Mouse (Mus musculus) adipocyte (in vitro differentiated cells): ENCODE results near the gene 4921501E09Rik.
"Not testable (repeated sequence)": the region's sequence is repeated elsewhere in the genome, so short reads cannot be mapped to it uniquely, and the experiment has no call there.

ENCODE experiments used
- DNase-seq: peaks from one replicate; pipeline ENCODE4 v3.0.0-alpha.2; 2016; ENCODE audit warnings: low spot score

4921501E09Rik gene

DNA sequence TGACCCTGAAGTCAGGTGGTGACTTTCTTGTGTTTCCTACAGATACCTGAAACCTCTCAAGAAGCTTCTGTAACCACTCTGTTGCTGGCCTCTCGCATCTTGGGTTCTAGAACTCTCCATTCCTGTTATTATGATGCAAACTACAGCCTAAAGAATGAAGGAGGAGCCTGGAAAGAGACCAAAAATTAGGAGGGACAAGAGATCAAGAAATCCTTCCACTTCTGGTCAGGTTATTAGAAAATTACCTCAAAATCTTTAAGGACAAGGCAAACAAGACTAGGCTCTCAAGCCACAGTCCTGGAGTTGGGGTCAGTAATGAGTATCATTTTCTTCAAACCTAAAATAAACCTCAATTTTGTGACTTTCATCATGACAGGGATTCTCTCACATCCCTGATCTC is at the start of gene 4921501E09Rik:
4921501E09Rik (minus strand) TSS at position 101 of the 400 bp plus-strand sequence.
- DNase-seq, result no peak

GRCm38 (mm10) chr17:33097396-33097795 is 29.5 kb upstream of the 4921501E09Rik start:
- no peak for DNase-seq

- peak; percentile 81 for DNase-seq
Measured at GRCm38 (mm10) chr17:33092391-33093193, 24.7 kb upstream of the 4921501E09Rik start.

DNA sequence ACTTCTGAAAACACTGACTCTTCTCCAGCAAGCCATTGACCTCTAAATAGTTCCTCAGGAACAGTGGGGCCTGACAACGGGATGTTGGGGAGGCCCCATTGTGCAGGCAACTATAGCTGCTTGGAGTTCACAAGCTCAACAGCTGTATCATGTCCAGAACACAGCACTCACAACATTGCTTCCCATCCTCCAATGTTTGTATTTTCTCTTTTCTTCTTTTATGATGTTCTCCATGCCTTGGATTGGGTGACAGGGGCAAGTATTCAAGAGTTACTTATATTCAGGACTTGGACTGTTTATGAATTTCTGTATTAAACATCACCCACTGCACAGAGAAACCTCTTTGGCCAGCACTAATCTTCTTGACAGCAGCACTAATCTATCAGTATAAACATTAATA is 23.8 kb upstream of the 4921501E09Rik start:
- no peak for DNase-seq

GRCm38 (mm10) chr17:33089220-33089949 is 21.5 kb upstream of the 4921501E09Rik start, which contains the start of gene Zfp563:
TSS of gene Zfp563 (plus strand) at chr17:33089310.
- DNase-seq, result peak; percentile 98

DNA sequence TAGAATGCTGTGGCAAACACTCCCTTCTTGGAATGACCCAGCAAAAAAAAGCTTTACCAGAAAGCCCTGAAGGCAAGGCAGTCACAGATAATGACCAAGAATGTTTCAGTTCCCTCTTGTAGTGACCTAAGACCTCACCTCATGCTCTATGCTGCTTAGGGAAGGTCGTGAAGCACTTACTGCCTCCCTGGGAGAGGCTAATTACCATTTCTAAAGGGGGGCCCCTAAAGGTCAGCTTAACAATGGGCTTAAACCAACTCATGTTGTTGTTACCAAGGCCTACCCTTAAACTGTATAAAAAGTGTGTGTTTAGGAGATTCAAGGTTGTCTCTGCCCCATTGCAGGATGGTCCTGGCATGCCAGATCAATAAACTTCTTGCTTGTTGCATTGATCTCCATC is 4.9 kb downstream of the 4921501E09Rik start:
- no peak for DNase-seq

GRCm38 (mm10) chr17:33058791-33059190 is 9.1 kb downstream of the 4921501E09Rik start:
- DNase-seq, result peak; percentile 44

DNA sequence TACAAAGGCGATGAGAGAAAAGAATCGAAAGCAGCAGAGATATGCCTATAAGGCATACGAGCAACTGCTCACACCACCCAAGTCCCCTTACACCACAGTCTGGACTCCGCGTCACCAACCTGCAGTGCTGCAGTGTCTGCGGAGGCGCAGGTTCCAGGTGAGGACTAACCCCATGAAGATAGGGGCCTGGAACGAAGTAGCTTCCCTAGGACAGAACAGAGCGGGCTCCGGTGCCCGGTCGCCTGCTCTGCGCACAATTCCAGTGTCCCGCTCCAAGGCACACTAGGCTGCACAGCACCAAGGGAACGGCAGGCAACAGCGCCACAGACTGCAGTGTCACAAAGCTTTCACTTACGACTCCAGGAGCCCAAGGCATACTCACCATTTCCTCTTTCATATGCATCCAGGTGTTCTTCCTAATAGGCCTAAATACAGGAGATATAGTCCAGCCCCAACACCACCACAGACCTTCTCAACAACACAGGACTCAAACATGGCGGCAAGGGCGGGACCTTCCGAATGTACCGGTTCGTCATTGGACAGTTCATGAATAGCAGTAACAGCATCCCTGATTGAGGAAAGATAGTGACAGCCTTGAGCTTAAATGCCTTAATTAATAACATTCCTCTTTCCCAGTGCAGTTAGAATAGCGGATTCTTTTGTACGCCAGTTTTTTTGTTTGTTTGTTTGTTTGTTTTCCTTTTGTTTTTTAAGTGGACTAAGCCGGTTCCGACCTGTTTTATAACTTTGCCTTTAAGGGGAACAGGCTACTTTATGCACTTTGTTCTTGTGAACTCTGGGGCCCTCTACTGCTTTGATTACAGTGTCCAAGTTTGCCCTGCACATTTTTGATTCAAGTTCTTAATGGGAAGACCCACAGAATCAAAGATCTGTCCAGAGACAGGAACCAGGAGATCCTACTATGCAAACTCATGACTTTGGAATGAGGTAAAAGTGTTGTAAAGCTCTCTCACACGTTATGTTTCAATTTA is 34.7 kb downstream of the 4921501E09Rik start, which contains the start of gene Zfp763:
Zfp763 (minus strand) TSS at position 503 of the 992 bp plus-strand sequence.
- peak; percentile 91 for DNase-seq

GRCm38 (mm10) chr17:33032376-33032775 is 35.5 kb downstream of the 4921501E09Rik start:
- no peak for DNase-seq

DNA sequence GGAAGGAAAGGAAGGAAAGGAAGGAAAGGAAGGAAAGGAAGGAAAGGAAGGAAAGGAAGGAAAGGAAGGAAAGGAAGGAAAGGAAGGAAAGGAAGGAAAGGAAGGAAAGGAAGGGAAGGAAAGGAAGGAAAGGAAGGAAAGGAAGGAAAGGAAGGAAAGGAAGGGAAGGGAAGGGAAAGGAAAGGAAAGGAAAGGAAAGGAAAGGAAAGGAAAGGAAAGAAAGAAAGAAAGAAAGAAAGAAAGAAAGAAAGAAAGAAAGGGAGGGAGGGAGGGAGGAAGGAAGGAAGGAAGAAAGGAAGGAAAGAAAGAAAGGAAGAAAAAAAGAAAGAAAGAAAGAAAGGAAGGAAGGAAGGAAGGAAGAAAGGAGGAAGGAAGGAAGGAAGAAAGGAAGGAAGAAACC is 47.4 kb downstream of the 4921501E09Rik start:
- DNase-seq, result not testable (repeated sequence)
